13 mouse cellular contexts compared by ENCODE assay signal in the genomic region with DNA sequence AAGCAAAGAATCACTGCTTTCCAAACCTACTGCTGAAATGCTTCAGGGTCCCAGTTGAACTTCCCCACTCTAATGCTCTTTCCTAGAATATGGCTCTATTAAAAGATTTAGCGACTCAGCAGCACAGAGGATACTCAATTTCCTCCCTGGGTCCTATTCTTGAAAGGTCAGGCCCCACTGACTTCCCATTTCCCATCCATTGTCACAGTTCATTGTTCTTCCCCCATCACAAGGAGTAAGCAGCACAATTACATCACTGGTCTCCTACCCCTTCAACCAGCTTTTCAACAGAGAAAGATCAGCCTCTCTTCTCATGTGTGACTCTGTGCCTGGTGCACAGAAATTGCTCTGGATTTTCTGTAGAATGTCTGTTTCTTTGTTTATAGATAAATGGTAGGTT.
DNase-seq lines count a peak whose midpoint lies in the region; ATAC-seq and TF ChIP-seq lines count a peak whose summit lies in the region.
"Had no signal": no experiment of that assay in that cellular context is flagged by ENCODE, and none has a peak within 500 bp of the region (broad histone marks: within the 10 kb centered on the region; RNA-seq: fewer than 3 reads in every experiment).

No protein-coding gene starts in this region.

- H3K9ac ChIP-seq in kidney, embryonic 15.5 days, result no peak overlapping the region
- no peak overlapping the region for H3K9ac ChIP-seq in liver, embryonic 16.5 days (ENCODE audit: low read depth, low read length)
- H3K9ac ChIP-seq: limb, embryonic 12.5 days; midbrain, embryonic 12.5 days had no signal

- ATAC-seq in kidney, embryonic 15.5 days (replicated peaks; ENCODE audit: low FRiP score), result peak; percentile 52; the same call in 1 of the 2 replicates
- ATAC-seq in Patski, result peak; percentile 21
- ATAC-seq in liver, embryonic 16.5 days (ENCODE audit: low read depth), result peak; percentile 58
- ATAC-seq: inflammation-experienced regulatory T-cells, adult 6 months had no signal

- no peaks in the 10 kb centered on the region for H3K4me1 ChIP-seq in kidney, embryonic 15.5 days
- H3K4me1 ChIP-seq in liver, embryonic 16.5 days (ENCODE audit: control insufficient read depth, low read depth, low read length), result no peaks in the 10 kb centered on the region
- H3K4me1 ChIP-seq: limb, embryonic 12.5 days; midbrain, embryonic 12.5 days had no signal

- TF ChIP-seq CTCF in Patski (IDR thresholded peaks at IDR 0.05), result no peak

- no peaks in the 10 kb centered on the region for H3K36me3 ChIP-seq in kidney, embryonic 15.5 days
- H3K36me3 ChIP-seq in liver, embryonic 16.5 days (ENCODE audit: control insufficient read depth, insufficient read depth), result no peaks in the 10 kb centered on the region
- H3K36me3 ChIP-seq: limb, embryonic 12.5 days; midbrain, embryonic 12.5 days had no signal

- H3K9me3 ChIP-seq in kidney, embryonic 15.5 days (replicated peaks), result no peaks in the 10 kb centered on the region
- H3K9me3 ChIP-seq in liver, embryonic 16.5 days (replicated peaks; ENCODE audit: control insufficient read depth, low read length), result no peaks in the 10 kb centered on the region
- H3K9me3 ChIP-seq: limb, embryonic 12.5 days; midbrain, embryonic 12.5 days had no signal

- in situ Hi-C loops in Patski (cut with MboI; ENCODE audit: low pct_unique_long_range_greater_than_20kb), result no loop called here

- POLR2A ChIA-PET in Patski (lab: Charles Lee), result no interaction called here

- no peak overlapping the region for H3K4me3 ChIP-seq in kidney, embryonic 15.5 days (replicated peaks)
- H3K4me3 ChIP-seq in liver, embryonic 16.5 days (ENCODE audit: low read depth, low read length), result no peak overlapping the region
- H3K4me3 ChIP-seq: limb, embryonic 12.5 days; midbrain, embryonic 12.5 days had no signal

- DNase-seq in kidney, postnatal 14 days, result no peak
- peak; percentile 25 for DNase-seq in 416B (ENCODE audit: low read depth)
- DNase-seq in Patski (ENCODE audit: low read depth, low spot score), result no peak
- no peak for DNase-seq in thymus, postnatal 10 days (ENCODE audit: low spot score in 2 of 2)
- no peak for DNase-seq in urinary bladder, postnatal 25 days (ENCODE audit: low spot score)
- DNase-seq: cerebellum, postnatal 14 days; gastrocnemius, postnatal 25 days; heart, postnatal 14 days had no signal

- no peak overlapping the region for H3K27ac ChIP-seq in kidney, embryonic 15.5 days
- no peak overlapping the region for H3K27ac ChIP-seq in liver, embryonic 16.5 days (ENCODE audit: low read length)
- H3K27ac ChIP-seq: limb, embryonic 12.5 days; midbrain, embryonic 12.5 days had no signal

- 52% methylated on average over 1 of the region's 1 CpGs for WGBS in kidney, embryonic 15.5 days
- WGBS in liver, embryonic 16.5 days (ENCODE audit: insufficient replicate concordance), result 36% methylated on average over 1 of the region's 1 CpGs

- no peaks in the 10 kb centered on the region for H3K27me3 ChIP-seq in kidney, embryonic 15.5 days
- H3K27me3 ChIP-seq in Patski, result no peaks in the 10 kb centered on the region
- H3K27me3 ChIP-seq in liver, embryonic 16.5 days (ENCODE audit: control insufficient read depth, insufficient read depth, low read depth, low read length), result no peaks in the 10 kb centered on the region
- H3K27me3 ChIP-seq: limb, embryonic 12.5 days; midbrain, embryonic 12.5 days had no signal

- H3K4me2 ChIP-seq in kidney, embryonic 15.5 days, result no peak overlapping the region
- no peak overlapping the region for H3K4me2 ChIP-seq in liver, embryonic 16.5 days (ENCODE audit: low read depth, low read length)
- H3K4me2 ChIP-seq: limb, embryonic 12.5 days; midbrain, embryonic 12.5 days had no signal

- CTCF ChIA-PET in Patski (lab: Charles Lee), result no interaction called here
